Mouse (Mus musculus): Measurements from ENCODE around the gene Zfr2. TPM values are rescaled to one million over a fixed set of nuclear protein-coding genes. Genes with fewer than 3 reads are reported as not detected.
A peak's percentile ranks its signal among the peaks of the same experiment; 100 is the strongest.

The Zfr2 gene
- polyA plus RNA-seq, 1 experiment from 2014 or later, result 9.2 TPM

DNA sequence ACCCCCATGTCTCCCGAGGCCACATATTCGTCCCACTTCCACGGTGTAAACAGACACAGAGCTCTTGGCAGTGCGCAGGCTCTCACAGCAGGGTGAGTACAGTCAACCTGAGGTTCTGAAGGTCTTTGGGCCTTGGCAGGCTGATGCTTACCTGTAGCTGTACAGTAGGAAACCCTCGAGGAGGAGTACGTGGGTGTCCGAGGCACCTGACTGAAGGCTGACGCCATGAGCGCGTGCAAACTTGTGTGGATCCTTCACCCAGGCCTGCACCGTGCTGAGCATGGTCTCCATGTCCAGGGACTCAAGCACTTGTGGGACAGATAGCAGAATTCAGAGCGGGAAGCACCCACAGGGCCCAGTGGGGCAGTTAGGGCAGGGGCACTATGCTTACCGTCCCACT lies 32.8 kb upstream of the Zfr2 start:
- no peak overlapping the region for H3K4me2 ChIP-seq (replicated peaks; ENCODE audit: low read depth, low read length)
- WGBS, result 86% methylated on average over 13 of the region's 13 CpGs
- ATAC-seq (ENCODE audit: insufficient number of reproducible peaks, insufficient read depth, low FRiP score, low read depth), result no peak
- no peaks in the 10 kb centered on the region for H3K36me3 ChIP-seq (ENCODE audit: control insufficient read depth, insufficient read depth, low read length)
- H3K27me3 ChIP-seq (ENCODE audit: control insufficient read depth, insufficient read depth, low read length), result peaks cover 2% of the 10 kb centered on the region; the same call in 1 of the 2 replicates
- H3K4me3 ChIP-seq (ENCODE audit: low read depth, low read length), result no peak overlapping the region
- no peak overlapping the region for H3K27ac ChIP-seq (ENCODE audit: low read length)
- H3K4me1 ChIP-seq (ENCODE audit: control insufficient read depth, insufficient read depth, low read length), result no peaks in the 10 kb centered on the region
- no peaks in the 10 kb centered on the region for H3K9me3 ChIP-seq (ENCODE audit: control insufficient read depth, low read depth, low read length)
- no peak overlapping the region for H3K9ac ChIP-seq (replicated peaks; ENCODE audit: low read depth, low read length)

GRCm38 (mm10) chr10:81200605-81201287 lies 32.2 kb upstream of the Zfr2 start:
- no peaks in the 10 kb centered on the region for H3K36me3 ChIP-seq (ENCODE audit: control insufficient read depth, insufficient read depth, low read length)
- no peak overlapping the region for H3K27ac ChIP-seq (ENCODE audit: low read length)
- no peaks in the 10 kb centered on the region for H3K9me3 ChIP-seq (ENCODE audit: control insufficient read depth, low read depth, low read length)
- 70% methylated on average over 20 of the region's 20 CpGs for WGBS
- H3K4me3 ChIP-seq (ENCODE audit: low read depth, low read length), result no peak overlapping the region
- ATAC-seq (ENCODE audit: insufficient number of reproducible peaks, insufficient read depth, low FRiP score, low read depth), result no peak
- H3K27me3 ChIP-seq (ENCODE audit: control insufficient read depth, insufficient read depth, low read length), result no peaks in the 10 kb centered on the region
- no peaks in the 10 kb centered on the region for H3K4me1 ChIP-seq (ENCODE audit: control insufficient read depth, insufficient read depth, low read length)
- H3K9ac ChIP-seq (replicated peaks; ENCODE audit: low read depth, low read length), result no peak overlapping the region
- no peak overlapping the region for H3K4me2 ChIP-seq (replicated peaks; ENCODE audit: low read depth, low read length)

DNA sequence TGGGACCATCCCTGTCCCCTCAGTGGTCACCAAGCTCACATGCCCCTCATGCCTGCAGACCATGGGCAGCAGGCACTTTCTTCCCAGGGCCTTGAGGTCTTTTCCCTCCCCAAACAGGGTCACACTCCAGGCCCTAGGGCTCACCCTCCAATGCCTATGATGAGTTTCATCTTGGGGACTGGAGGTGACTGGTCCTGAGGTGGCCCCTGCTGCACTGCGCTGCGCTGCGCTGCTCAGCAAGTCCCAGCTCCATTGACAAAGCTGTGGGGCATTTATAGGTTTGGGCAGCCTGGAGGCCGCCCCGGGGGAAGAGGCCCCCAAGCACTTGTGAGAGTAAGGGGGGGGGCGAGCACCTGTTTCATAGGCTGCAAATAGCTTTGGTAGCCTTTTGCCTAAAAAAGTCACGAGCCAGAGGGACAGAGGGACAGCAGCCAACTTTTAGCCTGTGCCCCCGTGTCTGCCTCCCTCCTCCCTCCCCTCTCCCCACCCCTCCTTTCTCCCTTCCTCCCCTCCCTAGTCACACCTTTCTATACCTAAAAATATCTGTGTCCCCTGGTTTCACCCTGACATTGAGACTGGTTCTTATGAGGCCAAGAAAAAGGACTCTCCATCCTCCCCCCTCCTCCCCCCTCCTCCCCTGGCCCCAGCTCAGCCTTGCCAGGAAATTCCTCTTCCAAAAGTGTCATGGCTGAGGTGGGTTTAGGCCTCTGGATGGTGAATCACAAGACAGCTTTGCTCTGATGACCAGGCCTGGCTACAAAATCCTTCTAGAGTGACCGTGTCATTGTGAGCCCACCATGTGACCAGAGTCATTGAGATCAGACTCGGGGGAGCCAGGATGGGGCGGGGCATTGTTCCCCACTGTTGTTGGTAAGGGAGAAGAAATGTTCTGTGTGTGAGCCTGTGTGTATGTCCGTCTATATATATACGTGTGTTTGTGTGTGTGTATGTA lies 30.9 kb upstream of the Zfr2 start, which contains the start of gene Nmrk2:
TSS of gene Nmrk2 (minus strand) at position 245 of the 952 bp plus-strand sequence.
- Histone ChIP-seq H3K36me3 (ENCODE audit: control insufficient read depth, insufficient read depth, low read length) (no peaks in the 10 kb centered on the region), H3K9me3 (ENCODE audit: control insufficient read depth, low read depth, low read length) (no peaks in the 10 kb centered on the region), H3K4me2 (replicated peaks; ENCODE audit: low read depth, low read length) (no peak within 1 kb of the TSS), H3K27ac (ENCODE audit: low read length) (no peak within 1 kb of the TSS), H3K9ac (replicated peaks; ENCODE audit: low read depth, low read length) (no peak within 1 kb of the TSS), H3K4me1 (ENCODE audit: control insufficient read depth, insufficient read depth, low read length) (no peaks in the 10 kb centered on the region), H3K27me3 (ENCODE audit: control insufficient read depth, insufficient read depth, low read length) (no peaks in the 10 kb centered on the region), H3K4me3 (ENCODE audit: low read depth, low read length) (no peak within 1 kb of the TSS)
- 65% methylated on average over 13 of the region's 13 CpGs for WGBS
- ATAC-seq (ENCODE audit: insufficient number of reproducible peaks, insufficient read depth, low FRiP score, low read depth), result no peak

GRCm38 (mm10) chr10:81202978-81203720 lies 29.8 kb upstream of the Zfr2 start:
- Histone ChIP-seq H3K9ac (replicated peaks; ENCODE audit: low read depth, low read length) (no peak overlapping the region), H3K36me3 (ENCODE audit: control insufficient read depth, insufficient read depth, low read length) (no peaks in the 10 kb centered on the region), H3K4me1 (ENCODE audit: control insufficient read depth, insufficient read depth, low read length) (no peaks in the 10 kb centered on the region), H3K9me3 (ENCODE audit: control insufficient read depth, low read depth, low read length) (no peaks in the 10 kb centered on the region), H3K4me2 (replicated peaks; ENCODE audit: low read depth, low read length) (no peak overlapping the region), H3K27ac (ENCODE audit: low read length) (no peak overlapping the region), H3K27me3 (ENCODE audit: control insufficient read depth, insufficient read depth, low read length) (no peaks in the 10 kb centered on the region), H3K4me3 (ENCODE audit: low read depth, low read length) (no peak overlapping the region)
- ATAC-seq (ENCODE audit: insufficient number of reproducible peaks, insufficient read depth, low FRiP score, low read depth), result peak; percentile 47; the same call in 1 of the 2 replicates
- 63% methylated on average over 8 of the region's 8 CpGs for WGBS

DNA sequence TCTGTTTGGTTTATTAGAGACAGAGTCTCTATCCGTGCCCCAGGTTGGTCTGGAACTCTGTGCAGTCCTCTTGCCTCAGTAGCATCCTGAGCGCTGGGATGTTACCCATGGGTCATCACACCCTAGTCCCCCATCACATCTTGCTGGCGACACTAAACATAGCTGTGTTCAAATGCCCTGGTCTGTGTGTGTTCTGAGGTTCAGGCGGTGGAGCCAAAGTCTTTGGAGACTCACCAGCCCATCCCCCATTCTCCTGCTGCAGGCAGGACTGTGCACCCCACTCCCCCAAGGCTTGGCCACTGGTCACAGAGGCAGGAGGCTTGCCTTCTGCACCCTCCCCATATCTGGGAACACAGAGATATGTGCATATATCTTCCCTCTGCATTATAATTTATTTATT lies 28.8 kb upstream of the Zfr2 start:
- Histone ChIP-seq H3K9me3 (ENCODE audit: control insufficient read depth, low read depth, low read length) (no peaks in the 10 kb centered on the region), H3K4me3 (ENCODE audit: low read depth, low read length) (no peak overlapping the region), H3K36me3 (ENCODE audit: control insufficient read depth, insufficient read depth, low read length) (no peaks in the 10 kb centered on the region), H3K27ac (ENCODE audit: low read length) (no peak overlapping the region), H3K9ac (replicated peaks; ENCODE audit: low read depth, low read length) (no peak overlapping the region), H3K4me2 (replicated peaks; ENCODE audit: low read depth, low read length) (no peak overlapping the region), H3K27me3 (ENCODE audit: control insufficient read depth, insufficient read depth, low read length) (no peaks in the 10 kb centered on the region), H3K4me1 (ENCODE audit: control insufficient read depth, insufficient read depth, low read length) (no peaks in the 10 kb centered on the region)
- 73% methylated on average over 4 of the region's 4 CpGs for WGBS
- no peak for ATAC-seq (ENCODE audit: insufficient number of reproducible peaks, insufficient read depth, low FRiP score, low read depth)

DNA sequence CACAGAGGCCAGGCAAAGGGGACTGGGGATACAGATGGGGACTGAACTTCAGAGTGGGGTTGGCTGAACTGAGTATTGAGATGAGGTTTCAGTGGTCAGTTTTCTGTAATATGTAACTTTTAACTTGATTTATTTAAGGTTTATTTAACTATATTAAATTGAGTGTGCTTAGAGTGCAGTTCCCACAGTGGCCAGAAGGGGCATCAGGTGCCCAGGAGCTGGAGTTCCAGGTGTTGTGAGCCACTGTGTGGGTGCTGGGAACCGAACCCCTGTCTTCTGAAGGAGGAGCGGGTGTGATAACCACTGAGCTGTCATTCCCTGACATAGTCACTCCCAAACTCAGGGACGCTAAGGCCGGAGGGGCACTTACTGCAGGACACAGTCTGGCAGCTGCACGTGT lies 22.8 kb upstream of the Zfr2 start:
- no peak for ATAC-seq (ENCODE audit: insufficient number of reproducible peaks, insufficient read depth, low FRiP score, low read depth)
- Histone ChIP-seq H3K27ac (ENCODE audit: low read length) (no peak overlapping the region), H3K4me2 (replicated peaks; ENCODE audit: low read depth, low read length) (no peak overlapping the region), H3K36me3 (ENCODE audit: control insufficient read depth, insufficient read depth, low read length) (no peaks in the 10 kb centered on the region), H3K27me3 (ENCODE audit: control insufficient read depth, insufficient read depth, low read length) (no peaks in the 10 kb centered on the region), H3K4me1 (ENCODE audit: control insufficient read depth, insufficient read depth, low read length) (no peaks in the 10 kb centered on the region), H3K9me3 (ENCODE audit: control insufficient read depth, low read depth, low read length) (no peaks in the 10 kb centered on the region), H3K9ac (replicated peaks; ENCODE audit: low read depth, low read length) (no peak overlapping the region), H3K4me3 (ENCODE audit: low read depth, low read length) (no peak overlapping the region)
- 95% methylated on average over 5 of the region's 5 CpGs for whole genome bisulfite sequencing

- no peak overlapping the region for H3K4me3 ChIP-seq (ENCODE audit: low read depth, low read length)
- H3K9ac ChIP-seq (replicated peaks; ENCODE audit: low read depth, low read length), result no peak overlapping the region
- no peaks in the 10 kb centered on the region for H3K27me3 ChIP-seq (ENCODE audit: control insufficient read depth, insufficient read depth, low read length)
- no peak overlapping the region for H3K4me2 ChIP-seq (replicated peaks; ENCODE audit: low read depth, low read length)
- ATAC-seq (ENCODE audit: insufficient number of reproducible peaks, insufficient read depth, low FRiP score, low read depth), result no peak
- no peaks in the 10 kb centered on the region for H3K36me3 ChIP-seq (ENCODE audit: control insufficient read depth, insufficient read depth, low read length)
- H3K27ac ChIP-seq (ENCODE audit: low read length), result no peak overlapping the region
- H3K4me1 ChIP-seq (ENCODE audit: control insufficient read depth, insufficient read depth, low read length), result no peaks in the 10 kb centered on the region
- H3K9me3 ChIP-seq (ENCODE audit: control insufficient read depth, low read depth, low read length), result no peaks in the 10 kb centered on the region
- WGBS, result 88% methylated on average over 6 of the region's 6 CpGs
Observed at GRCm38 (mm10) chr10:81216260-81216659, 16.7 kb upstream of the Zfr2 start.

- no peaks in the 10 kb centered on the region for H3K27me3 ChIP-seq (ENCODE audit: control insufficient read depth, insufficient read depth, low read length)
- H3K4me3 ChIP-seq (ENCODE audit: low read depth, low read length), result no peak overlapping the region
- no peak overlapping the region for H3K9ac ChIP-seq (replicated peaks; ENCODE audit: low read depth, low read length)
- no peaks in the 10 kb centered on the region for H3K4me1 ChIP-seq (ENCODE audit: control insufficient read depth, insufficient read depth, low read length)
- WGBS, result 89% methylated on average over 6 of the region's 6 CpGs
- no peaks in the 10 kb centered on the region for H3K9me3 ChIP-seq (ENCODE audit: control insufficient read depth, low read depth, low read length)
- ATAC-seq (ENCODE audit: insufficient number of reproducible peaks, insufficient read depth, low FRiP score, low read depth), result no peak
- no peak overlapping the region for H3K27ac ChIP-seq (ENCODE audit: low read length)
- no peak overlapping the region for H3K4me2 ChIP-seq (replicated peaks; ENCODE audit: low read depth, low read length)
- H3K36me3 ChIP-seq (ENCODE audit: control insufficient read depth, insufficient read depth, low read length), result no peaks in the 10 kb centered on the region
Observed at GRCm38 (mm10) chr10:81216810-81217209, 16.1 kb upstream of the Zfr2 start.
